Mouse (Mus musculus) urinary bladder, postnatal 36 days (tissue): ENCODE measurements around the gene Jmjd8.

Experiments used
- DNase-seq, 2 experiments: peaks; one replicate each; pipeline ENCODE4 v3.0.0; 2022; ENCODE audit warnings: low spot score in 2 of 2, mixed read lengths in 1 of 2

Jmjd8 gene

DNA sequence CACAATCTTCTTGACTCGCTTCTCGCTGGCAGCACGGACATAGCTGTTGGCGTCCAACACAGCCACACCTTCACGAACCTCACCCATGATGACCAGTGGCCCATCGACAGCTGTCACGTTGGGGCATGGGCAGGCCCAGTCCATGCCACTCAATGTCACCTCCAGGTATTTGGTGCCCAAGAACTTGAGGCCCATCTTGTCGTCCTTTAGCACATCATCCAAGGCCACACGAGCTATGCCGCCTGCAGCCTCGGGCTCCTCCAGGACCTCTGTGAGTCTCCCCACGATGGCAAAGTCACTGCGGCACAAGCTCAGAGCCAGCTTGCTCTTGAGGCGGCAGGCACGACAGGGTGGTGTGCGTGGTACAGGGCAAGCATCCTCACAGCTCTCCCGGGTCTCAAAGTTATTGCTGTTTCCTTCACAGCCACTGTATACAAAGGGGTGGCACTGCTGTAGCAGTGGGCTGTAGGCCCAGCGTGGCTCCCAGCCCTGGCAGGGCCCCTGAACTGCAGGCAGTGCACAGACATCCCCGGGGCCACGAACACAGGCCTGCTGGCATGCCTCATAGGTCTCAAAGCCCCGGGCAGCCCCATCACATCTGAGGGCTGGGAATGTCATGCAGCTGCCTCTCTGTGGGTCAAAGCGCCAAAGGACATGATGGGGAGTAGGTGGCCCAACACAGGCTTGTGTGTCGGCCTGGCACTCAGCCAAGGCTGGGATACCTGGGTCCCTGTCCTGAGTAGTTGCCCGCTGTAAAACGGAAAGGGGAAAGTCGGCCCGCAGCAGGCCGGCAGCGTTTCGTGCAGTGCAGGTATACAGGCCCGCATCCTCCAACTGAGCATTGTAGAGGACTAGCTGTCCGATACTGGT lies 49.3 kb downstream of the Jmjd8 start:
- no peak for DNase-seq

DNA sequence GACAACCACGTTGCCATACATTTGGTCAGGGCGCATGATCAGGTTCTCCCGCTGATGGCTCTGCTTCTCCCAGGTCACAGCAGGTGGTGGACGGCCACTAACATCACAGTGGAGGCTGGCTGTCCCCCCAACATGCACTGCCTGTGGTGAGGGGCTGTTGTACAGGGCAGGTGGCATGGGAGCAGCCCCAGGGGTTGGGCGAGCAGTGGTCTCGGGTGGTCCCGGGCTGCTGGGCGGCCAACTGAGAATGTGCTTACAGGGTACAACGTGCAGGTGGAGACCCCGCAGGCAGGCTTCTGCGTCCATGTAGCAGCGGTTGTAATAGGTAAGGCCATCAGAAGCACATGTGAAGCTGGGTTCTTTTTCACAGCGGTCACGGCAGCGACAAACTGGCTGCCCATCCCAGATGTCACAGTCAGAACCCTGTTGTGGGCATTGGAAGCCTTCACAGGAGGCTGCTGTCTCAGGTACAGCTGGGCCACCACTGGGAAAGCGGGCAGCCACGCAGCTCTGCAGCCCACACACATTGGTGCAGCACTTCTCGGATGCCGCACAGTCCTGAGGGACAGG lies 50.0 kb downstream of the Jmjd8 start:
- no peak for DNase-seq

DNA sequence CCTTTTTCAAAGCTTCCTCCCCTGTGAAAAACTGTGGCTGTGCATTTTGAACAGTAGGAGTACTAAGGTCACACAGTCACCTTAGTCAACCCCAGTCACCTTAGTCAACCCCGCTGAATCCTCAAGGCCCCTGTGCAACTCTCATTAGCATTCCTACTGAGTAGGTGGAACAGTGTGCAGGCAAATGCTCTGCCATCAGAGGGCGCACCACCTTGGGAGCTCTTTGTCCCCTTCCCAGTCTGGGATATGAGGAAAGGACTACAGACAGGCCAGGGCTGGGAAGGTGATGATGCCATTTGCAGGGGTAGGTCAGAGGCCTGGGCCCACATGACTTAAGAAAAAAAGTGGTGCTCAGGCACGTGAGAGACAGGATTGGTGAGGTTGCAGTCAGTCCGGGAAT lies 50.6 kb downstream of the Jmjd8 start:
- DNase-seq = no peak

DNA sequence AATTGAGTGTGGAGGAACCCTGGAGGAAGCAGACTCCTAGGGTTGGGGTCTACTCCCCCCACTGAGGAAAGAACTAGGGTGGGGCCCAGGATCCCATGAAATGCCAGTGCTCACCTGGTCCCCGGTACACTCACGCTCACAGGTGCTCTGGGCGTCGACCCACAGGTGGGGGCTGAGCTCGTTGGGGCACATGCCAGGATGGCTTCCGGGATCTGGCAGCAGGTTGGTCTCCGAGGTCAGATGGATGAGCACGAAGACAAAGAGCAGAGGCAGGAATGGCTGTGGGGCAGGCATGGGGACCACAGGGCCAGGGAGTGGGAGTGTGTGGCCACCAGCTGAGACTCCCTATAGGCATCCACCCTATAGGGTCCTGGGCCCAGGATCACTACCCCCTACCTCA lies 51.1 kb downstream of the Jmjd8 start:
- DNase-seq = no peak

DNA sequence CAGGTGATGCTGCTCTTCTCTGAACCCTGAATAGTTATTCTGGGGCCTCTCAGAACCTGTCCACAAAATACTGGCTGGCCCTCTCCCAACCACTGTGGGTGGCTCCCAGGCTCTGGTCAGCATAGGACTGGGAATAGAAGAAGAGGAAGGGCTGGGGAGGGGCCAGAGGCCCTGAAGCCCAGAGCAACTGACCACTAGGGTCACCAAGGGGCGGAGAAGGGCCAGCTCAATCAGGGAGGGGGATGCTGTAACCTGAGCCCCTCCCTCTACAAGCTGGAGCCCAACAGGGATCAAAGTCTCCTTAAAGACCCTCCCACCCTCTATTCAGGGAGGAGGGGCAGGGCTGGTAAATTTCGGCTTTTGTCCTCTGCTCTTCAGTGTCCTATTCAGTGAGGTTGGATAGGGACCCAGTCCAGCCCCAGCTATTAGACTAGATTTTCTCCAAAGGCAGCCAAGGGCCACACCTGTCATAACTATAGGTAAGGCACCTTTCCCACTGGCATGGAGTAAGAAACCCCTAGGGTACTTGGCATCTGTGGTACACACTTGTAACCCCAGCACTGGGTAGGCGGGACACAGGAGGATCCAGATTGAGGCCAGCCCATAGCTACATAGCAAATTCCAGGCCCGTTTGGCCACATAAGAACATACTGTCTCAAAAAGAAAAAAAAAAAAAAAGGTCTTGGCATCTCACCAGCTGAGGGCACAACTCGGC lies 51.7 kb downstream of the Jmjd8 start, which contains the start of gene Wfikkn1:
Gene Wfikkn1 (minus strand): TSS at position 663 of the 715 bp plus-strand sequence.
- no peak for DNase-seq

DNA sequence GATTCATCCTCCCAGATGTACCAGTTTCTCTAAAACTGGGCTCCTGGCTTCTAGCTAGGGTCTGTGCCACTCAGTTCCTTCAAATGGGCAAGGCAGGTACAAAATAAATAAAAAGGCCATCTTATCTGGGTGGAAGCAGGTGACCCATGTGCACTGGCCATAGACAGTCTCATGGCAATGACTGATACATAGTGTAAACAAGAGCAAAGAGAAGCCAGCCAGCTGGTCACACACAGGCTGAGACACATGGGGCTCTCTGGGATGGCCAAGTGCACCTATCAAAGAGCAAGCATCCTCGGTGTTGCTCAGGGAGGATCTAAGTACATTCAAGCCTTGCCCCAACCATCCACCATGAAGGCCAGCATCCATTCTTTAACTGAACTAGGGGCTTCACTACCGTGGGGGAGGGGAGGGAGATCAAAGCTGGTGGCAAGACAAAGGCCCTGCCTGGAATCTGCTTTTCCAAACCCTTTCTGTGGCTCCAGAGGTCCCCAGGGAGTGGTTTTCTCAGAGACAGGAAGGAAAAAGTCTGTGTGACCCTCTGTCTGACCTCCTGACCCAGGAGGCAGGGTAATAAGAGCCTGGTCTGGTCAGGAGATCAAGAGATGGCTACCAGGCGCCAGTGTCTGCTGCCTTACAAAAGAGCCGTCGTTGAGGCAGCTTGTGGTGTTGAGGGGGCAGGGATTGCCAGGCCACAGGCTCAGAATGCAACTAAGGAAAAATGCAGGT lies 52.4 kb downstream of the Jmjd8 start:
- no peak for DNase-seq
